Mouse (Mus musculus) erythroblast, embryonic 14.5 days (primary cell): ENCODE results near the gene Foxo3.

Experiments used
- GATA1 ChIP-seq: IDR thresholded peaks from 2 replicates; pipeline ENCODE4 v1.6.1; 2012; ENCODE audit warnings: low read length, inconsistent platforms, mixed read lengths
- TAL1 ChIP-seq: IDR thresholded peaks from 3 replicates; pipeline ENCODE4 v1.6.1; 2012; ENCODE audit warnings: low read length, inconsistent platforms, mixed read lengths

- TF ChIP-seq TAL1 = peak; percentile 95
- TF ChIP-seq GATA1 = peak; percentile 99
Measured at GRCm38 (mm10) chr10:42265021-42265689, 11.4 kb downstream of the Foxo3 start.
